ENCODE assay signal across 9 mouse cellular contexts in genomic region chr4:135685906-135686567, GRCm38 (mm10). TPM values are rescaled to one million over a fixed set of nuclear protein-coding genes. Genes with fewer than 3 reads are reported as not detected.
DNase-seq lines count a peak whose midpoint lies in the region; ATAC-seq and TF ChIP-seq lines count a peak whose summit lies in the region.
"Had no signal": no experiment of that assay in that cellular context is flagged by ENCODE, and none has a peak within 500 bp of the region (broad histone marks: within the 10 kb centered on the region; RNA-seq: fewer than 3 reads in every experiment).

Ifnlr1 (plus strand) TSS chr4:135686287.

- peak within 1 kb of the TSS; percentile 98 for H3K4me2 ChIP-seq in heart, embryonic 13.5 days
- H3K4me2 ChIP-seq in kidney, embryonic 16.5 days (replicated peaks; ENCODE audit: low read depth, low read length) = peak within 1 kb of the TSS; percentile 99
- peak within 1 kb of the TSS; percentile 85 for H3K4me2 ChIP-seq in liver, postnatal 0 days (ENCODE audit: low read depth, low read length)
- peak within 1 kb of the TSS; percentile 99 for H3K4me2 ChIP-seq in neural tube, embryonic 15.5 days

- peak; percentile 25; the same call in 1 of the 2 replicates for ATAC-seq in heart, embryonic 13.5 days (ENCODE audit: extremely low read depth, insufficient number of reproducible peaks, low FRiP score, low TSS enrichment)
- ATAC-seq in kidney, embryonic 16.5 days (ENCODE audit: low FRiP score, low TSS enrichment) = peak; percentile 57; the same call in 1 of the 2 replicates
- ATAC-seq in liver, postnatal 0 days = peak; percentile 73
- no peak for ATAC-seq in neural tube, embryonic 15.5 days (ENCODE audit: low FRiP score)

- H3K4me1 ChIP-seq in cerebellum, adult 2 months (ENCODE audit: control insufficient read depth, insufficient read depth, low read length) = no peaks in the 10 kb centered on the region
- peaks cover 6% of the 10 kb centered on the region for H3K4me1 ChIP-seq in heart, embryonic 13.5 days
- peaks cover 6% of the 10 kb centered on the region; the same call in 1 of the 2 replicates for H3K4me1 ChIP-seq in kidney, embryonic 16.5 days (ENCODE audit: insufficient read depth, low read length)
- peaks cover 6% of the 10 kb centered on the region; the same call in 1 of the 2 replicates for H3K4me1 ChIP-seq in liver, postnatal 0 days (ENCODE audit: insufficient read depth)
- peaks cover 14% of the 10 kb centered on the region for H3K4me1 ChIP-seq in neural tube, embryonic 15.5 days

- peak within 1 kb of the TSS; percentile 84 for H3K9ac ChIP-seq in heart, embryonic 13.5 days
- H3K9ac ChIP-seq in kidney, embryonic 16.5 days (replicated peaks; ENCODE audit: low read length) = peak within 1 kb of the TSS; percentile 76
- peak within 1 kb of the TSS; percentile 66 for H3K9ac ChIP-seq in liver, postnatal 0 days (replicated peaks)
- peak within 1 kb of the TSS; percentile 57 for H3K9ac ChIP-seq in neural tube, embryonic 15.5 days (replicated peaks)

- H3K36me3 ChIP-seq in heart, embryonic 13.5 days = no peaks in the 10 kb centered on the region
- H3K36me3 ChIP-seq in kidney, embryonic 16.5 days (ENCODE audit: insufficient read depth, low read length) = no peaks in the 10 kb centered on the region
- no peaks in the 10 kb centered on the region for H3K36me3 ChIP-seq in liver, postnatal 0 days (replicated peaks; ENCODE audit: insufficient read depth, low read length)
- no peaks in the 10 kb centered on the region for H3K36me3 ChIP-seq in neural tube, embryonic 15.5 days

- no peaks in the 10 kb centered on the region for H3K9me3 ChIP-seq in heart, embryonic 13.5 days
- no peaks in the 10 kb centered on the region for H3K9me3 ChIP-seq in kidney, embryonic 16.5 days (ENCODE audit: low read length)
- no peaks in the 10 kb centered on the region for H3K9me3 ChIP-seq in liver, postnatal 0 days (ENCODE audit: low read length)
- no peaks in the 10 kb centered on the region for H3K9me3 ChIP-seq in neural tube, embryonic 15.5 days (replicated peaks)

- peaks cover 4% of the 10 kb centered on the region; the same call in 1 of the 2 replicates for H3K27me3 ChIP-seq in cerebellum, adult 2 months (ENCODE audit: control insufficient read depth, insufficient read depth, low read length)
- H3K27me3 ChIP-seq in heart, embryonic 13.5 days (replicated peaks) = peaks cover 67% of the 10 kb centered on the region
- peaks cover 17% of the 10 kb centered on the region for H3K27me3 ChIP-seq in kidney, embryonic 16.5 days (ENCODE audit: insufficient read depth, low read length)
- H3K27me3 ChIP-seq in liver, postnatal 0 days (ENCODE audit: insufficient read depth, low read length) = peaks cover 54% of the 10 kb centered on the region
- H3K27me3 ChIP-seq in neural tube, embryonic 15.5 days (replicated peaks) = peaks cover 53% of the 10 kb centered on the region

- WGBS in cerebellum, adult 2 months = 2% methylated on average over 41 of the region's 41 CpGs
- 2% methylated on average over 41 of the region's 41 CpGs for WGBS in heart, embryonic 13.5 days
- under 1% methylated on average over 41 of the region's 41 CpGs for WGBS in kidney, embryonic 16.5 days
- under 1% methylated on average over 37 of the region's 41 CpGs for WGBS in liver, postnatal 0 days (ENCODE audit: insufficient replicate concordance)
- WGBS in neural tube, embryonic 15.5 days = 1% methylated on average over 40 of the region's 41 CpGs

- no peak within 1 kb of the TSS for H3K27ac ChIP-seq in cerebellum, adult 2 months (ENCODE audit: insufficient read depth, low read length)
- H3K27ac ChIP-seq in heart, embryonic 13.5 days (replicated peaks) = no peak within 1 kb of the TSS
- H3K27ac ChIP-seq in kidney, embryonic 16.5 days (ENCODE audit: low read length) = no peak within 1 kb of the TSS
- H3K27ac ChIP-seq in liver, postnatal 0 days (ENCODE audit: low read depth) = peak within 1 kb of the TSS; percentile 25; the same call in 1 of the 2 replicates
- no peak within 1 kb of the TSS for H3K27ac ChIP-seq in neural tube, embryonic 15.5 days (replicated peaks)

- TF ChIP-seq EP300 in liver, postnatal 0 days (IDR thresholded peaks at IDR 0.05; ENCODE audit: low read depth) = no peak

- peak within 1 kb of the TSS; percentile 45 for H3K4me3 ChIP-seq in cerebellum, adult 2 months (replicated peaks; ENCODE audit: insufficient read depth, low read depth, low read length)
- peak within 1 kb of the TSS; percentile 74 for H3K4me3 ChIP-seq in heart, embryonic 13.5 days
- H3K4me3 ChIP-seq in kidney, embryonic 16.5 days (ENCODE audit: low read length) = peak within 1 kb of the TSS; percentile 71
- peak within 1 kb of the TSS; percentile 65 for H3K4me3 ChIP-seq in liver, postnatal 0 days (ENCODE audit: low read depth, low read length)
- H3K4me3 ChIP-seq in neural tube, embryonic 15.5 days (replicated peaks) = peak within 1 kb of the TSS; percentile 49

- peak in 1 of 2 experiments; percentile 26 for DNase-seq in cerebellum, adult 2 months
- DNase-seq in cerebellum, postnatal 4 days (ENCODE audit: low spot score in 2 of 2) = no peak
- DNase-seq in embryo, embryonic 10 days (ENCODE audit: low spot score) = peak; percentile 61
- DNase-seq in liver, postnatal 0 days = peak; percentile 51
- DNase-seq in urinary bladder, postnatal 36 days (ENCODE audit: low spot score in 2 of 2) = peak; percentile 48 to 62

- TF ChIP-seq POLR2A in cerebellum, adult 2 months (IDR thresholded peaks at IDR 0.05; ENCODE audit: borderline replicate concordance, insufficient read depth, low read length) = no peak

- no peak for TF ChIP-seq CTCF in cerebellum, adult 2 months (IDR thresholded peaks at IDR 0.05; ENCODE audit: borderline replicate concordance, insufficient read depth, low read depth, low read length)
- TF ChIP-seq CTCF in liver, postnatal 0 days (IDR thresholded peaks at IDR 0.05; ENCODE audit: low read depth) = no peak

RNA-seq across cellular contexts. Expression of gene Ifnlr1, which starts in this region (rescaled TPM):
- polyA plus RNA-seq in cerebellum, adult 2 months (2012; rRNA removed) = 0.49 and 0.52 TPM in 2 replicates
- 0.36 and 0.68 TPM in 2 replicates for polyA plus RNA-seq in heart, embryonic 13.5 days (2015; fragmentation: Nextera tagmentation; extraction: Ambion mirVana)
- polyA plus RNA-seq in kidney, embryonic 16.5 days (2015; fragmentation: Nextera tagmentation; extraction: Ambion mirVana) = 1.0 and 1.4 TPM in 2 replicates
- 0.22 and 0.30 TPM in 2 replicates for polyA plus RNA-seq in liver, postnatal 0 days (2015; fragmentation: Nextera tagmentation; extraction: Ambion mirVana)
- 0.46 and 0.47 TPM in 2 replicates for polyA plus RNA-seq in neural tube, embryonic 15.5 days (2015; fragmentation: Nextera tagmentation; extraction: Ambion mirVana)
- polyA plus RNA-seq: C2C12 had no signal

Comparison
In these comparisons a context has a peak if more than half of its experiments do, and no peak if none do; other contexts are left out.
1. Peak in ATAC-seq, H3K4me3 ChIP-seq, H3K9ac ChIP-seq and H3K4me2 ChIP-seq in heart, embryonic 13.5 days; RNA of the gene not detected or under 1 TPM.
2. Peak in DNase-seq, ATAC-seq, H3K4me3 ChIP-seq, H3K27ac ChIP-seq, H3K9ac ChIP-seq and H3K4me2 ChIP-seq in liver, postnatal 0 days; RNA of the gene not detected or under 1 TPM.
3. DNase-seq: peak in embryo, embryonic 10 days (single experiment) and urinary bladder, postnatal 36 days (2 of 2); none in cerebellum, postnatal 4 days (0 of 2).
4. Peak in every context shown above with its lines, with median percentiles within 50 percentile points of each other: H3K4me3 ChIP-seq, H3K4me2 ChIP-seq and H3K9ac ChIP-seq.